Mouse (Mus musculus) right cerebral cortex, postnatal 10 days (tissue): ENCODE measurements around the gene Rnf31.
A peak's percentile ranks its signal among the peaks of the same experiment; 100 is the strongest.

Source experiments
- DNase-seq, 2 experiments: peaks; one replicate each; pipeline ENCODE4 v3.0.0; 2021; ENCODE audit warnings: low spot score in 2 of 2

Rnf31 gene

DNA sequence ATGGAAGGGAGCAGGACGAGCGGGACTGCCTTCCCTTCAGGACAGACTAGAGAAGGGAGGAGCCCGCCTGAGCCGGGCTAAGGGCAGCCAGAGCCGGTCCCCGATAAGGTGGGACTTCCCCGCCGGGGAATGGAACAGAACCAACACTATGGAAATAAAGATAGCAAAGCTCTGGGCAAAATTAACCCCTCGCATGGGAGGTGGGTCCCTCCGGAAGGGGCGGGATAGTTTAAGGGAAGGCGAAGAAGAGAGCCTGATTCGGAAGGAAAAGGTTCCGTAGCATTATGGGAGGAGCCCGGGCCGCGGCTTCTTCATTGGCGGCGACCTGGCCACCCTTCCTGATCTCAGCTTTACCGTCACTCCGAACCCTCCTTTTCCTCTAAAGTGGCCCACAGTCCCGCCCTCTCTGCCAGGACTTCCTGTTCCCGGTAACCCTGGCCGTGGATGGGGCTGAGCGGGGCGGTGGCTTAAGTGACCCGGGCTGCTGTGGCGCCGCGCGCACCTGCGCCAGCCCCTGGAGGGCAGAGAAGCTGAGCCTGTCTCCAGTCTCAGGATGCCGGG lies at the start of gene Rnf31:
Gene Rnf31, plus strand, starts transcription at position 378 of the 561 bp plus-strand sequence.
- peak; percentile 95 to 97 for DNase-seq

GRCm38 (mm10) chr14:55542268-55542667 lies 49.2 kb upstream of the Rnf31 start:
- DNase-seq, result no peak

DNA sequence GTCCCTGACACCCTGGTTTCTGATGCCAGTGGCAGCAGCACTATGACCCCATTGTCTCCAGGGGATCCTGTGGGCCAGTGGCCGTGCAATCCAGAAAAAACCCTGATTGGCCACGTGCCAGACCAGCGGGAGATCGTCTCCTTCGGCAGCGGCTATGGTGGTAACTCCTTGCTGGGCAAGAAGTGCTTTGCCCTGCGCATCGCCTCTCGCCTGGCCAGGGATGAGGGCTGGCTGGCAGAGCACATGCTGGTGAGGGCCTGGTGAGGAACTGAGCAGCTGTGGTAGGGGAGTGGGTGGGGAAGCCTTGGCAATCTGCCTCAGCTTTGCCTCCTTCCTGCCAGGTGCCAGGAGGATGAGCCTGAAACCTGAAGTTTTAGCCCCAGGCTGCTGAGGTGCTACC lies 47.2 kb upstream of the Rnf31 start:
- no peak for DNase-seq

- DNase-seq, result no peak
Observed at GRCm38 (mm10) chr14:55550191-55550590, 41.3 kb upstream of the Rnf31 start.

DNA sequence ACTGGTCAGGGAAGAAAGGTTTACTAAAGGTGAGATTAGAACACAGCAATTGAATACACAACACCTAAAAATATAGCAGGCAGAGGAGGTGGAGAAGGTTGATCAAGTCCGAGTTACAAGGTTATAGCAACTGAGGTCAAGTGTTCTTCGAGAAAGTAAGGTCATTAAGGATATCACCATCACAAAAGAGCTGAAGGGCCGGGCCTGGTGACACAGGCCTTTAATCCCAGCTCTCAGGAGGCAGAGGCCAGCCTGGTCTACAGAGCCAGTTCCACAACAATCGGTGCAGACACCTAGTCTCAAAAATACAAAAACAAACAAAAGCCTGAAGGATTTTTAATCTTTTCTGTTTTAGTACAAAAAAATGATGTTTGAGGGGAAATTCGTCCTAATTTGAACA lies 40.2 kb upstream of the Rnf31 start:
- DNase-seq, result no peak

- DNase-seq, result no peak
Observed at GRCm38 (mm10) chr14:55551794-55552193, 39.7 kb upstream of the Rnf31 start.

DNA sequence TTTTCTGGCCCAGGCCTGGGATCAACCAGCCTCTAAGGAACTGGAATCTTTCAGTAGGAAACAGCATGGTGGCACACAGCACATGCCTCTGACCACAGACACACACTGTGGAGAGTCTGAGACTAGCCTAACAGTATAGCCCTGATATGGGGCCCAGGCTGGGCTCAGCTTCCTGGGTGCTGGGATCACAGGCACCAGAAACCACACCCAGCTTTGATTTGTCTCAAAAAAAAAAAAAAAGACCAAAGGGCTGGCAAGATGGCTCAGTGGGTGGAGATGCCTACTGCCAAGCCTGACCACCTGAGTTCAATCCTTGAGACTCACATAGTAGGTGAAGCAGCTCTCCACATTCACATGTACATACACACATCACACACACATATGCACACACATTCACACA lies 36.9 kb upstream of the Rnf31 start:
- DNase-seq, result no peak

GRCm38 (mm10) chr14:55555788-55556187 lies 35.7 kb upstream of the Rnf31 start:
- DNase-seq, result no peak

DNA sequence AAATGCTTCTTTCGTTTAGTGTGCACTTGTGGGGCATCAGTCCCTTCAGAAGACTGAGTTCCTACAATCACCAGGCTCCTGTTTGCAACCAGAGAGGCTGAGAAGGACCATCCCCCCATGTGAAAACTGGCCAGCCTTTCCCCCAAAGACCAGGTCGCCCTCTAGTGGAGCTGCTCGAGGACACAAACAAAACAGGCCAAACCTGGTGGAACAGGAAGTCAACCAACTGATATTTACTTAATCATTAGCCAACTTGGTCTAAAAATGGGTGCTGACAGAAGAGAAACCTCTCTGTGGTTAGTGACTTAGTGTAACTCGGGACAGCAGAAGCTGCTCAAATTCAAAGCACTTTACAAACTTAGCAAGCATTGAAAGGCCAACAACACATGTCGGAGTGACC lies 34.5 kb upstream of the Rnf31 start:
- DNase-seq, result peak; percentile 77 to 84

GRCm38 (mm10) chr14:55557587-55557986 lies 33.9 kb upstream of the Rnf31 start:
- DNase-seq, result no peak

DNA sequence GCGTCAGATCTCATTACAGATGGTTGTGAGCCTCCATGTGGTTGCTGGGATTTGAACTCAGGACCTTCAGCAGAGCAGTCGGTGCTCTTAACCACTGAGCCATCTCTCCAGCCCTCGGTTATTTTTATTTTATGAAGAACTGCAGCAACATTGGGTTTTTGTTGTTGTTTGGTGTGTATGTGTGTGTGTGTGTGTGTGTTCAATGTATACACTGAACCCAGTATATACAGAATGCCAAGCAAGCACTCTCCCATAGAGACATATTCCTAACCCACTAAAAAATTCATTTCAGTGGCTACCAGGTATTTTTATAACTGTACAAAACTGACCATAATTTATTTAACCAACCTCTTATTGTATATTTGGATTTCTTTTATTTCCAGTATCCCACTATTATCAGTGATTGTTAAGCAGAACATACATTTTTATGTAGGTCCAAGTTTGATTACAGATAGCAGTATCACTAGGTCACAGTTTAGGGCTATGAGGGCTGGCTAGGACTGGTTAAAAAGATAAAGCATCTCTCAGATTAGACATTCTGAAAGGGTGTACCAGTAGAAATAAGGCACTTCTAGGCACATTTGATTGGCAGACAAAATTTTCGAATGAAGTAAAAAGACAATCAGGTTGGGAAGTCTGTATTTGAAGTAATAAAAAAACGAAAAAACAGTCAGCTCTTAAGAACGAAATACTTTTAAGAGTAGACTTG lies 32.6 kb upstream of the Rnf31 start:
- DNase-seq, result no peak

GRCm38 (mm10) chr14:55559799-55560201 lies 31.7 kb upstream of the Rnf31 start, which contains the start of gene Dcaf11:
Gene Dcaf11 (plus strand): TSS chr14:55560006.
- peak; percentile 94 to 95 for DNase-seq

GRCm38 (mm10) chr14:55560202-55561073 lies 31.1 kb upstream of the Rnf31 start, which contains the start of gene A730061H03Rik:
Gene A730061H03Rik (minus strand): TSS chr14:55560406.
- DNase-seq, result peak; percentile 99 to 100

DNA sequence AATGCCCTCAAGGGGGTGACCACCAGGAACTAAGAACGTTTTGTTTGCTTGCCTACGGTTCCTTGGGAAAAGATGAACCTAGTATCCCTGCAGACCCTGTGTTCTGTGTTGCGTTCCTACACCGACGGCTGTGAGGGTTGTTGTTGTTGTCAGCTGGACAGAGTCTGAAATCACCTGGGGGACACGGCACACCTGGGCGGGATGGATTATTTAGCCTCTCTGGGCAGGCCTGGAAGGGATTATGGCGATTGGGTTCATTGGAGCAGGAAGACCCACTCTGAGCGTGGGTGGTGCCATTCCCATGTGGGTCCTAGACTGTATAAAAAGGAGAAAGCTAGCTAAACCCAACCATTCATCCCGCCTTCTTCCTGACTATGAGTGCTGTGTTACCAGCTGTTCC lies 29.6 kb upstream of the Rnf31 start:
- no peak for DNase-seq

GRCm38 (mm10) chr14:55563249-55563648 lies 28.3 kb upstream of the Rnf31 start:
- DNase-seq, result no peak

DNA sequence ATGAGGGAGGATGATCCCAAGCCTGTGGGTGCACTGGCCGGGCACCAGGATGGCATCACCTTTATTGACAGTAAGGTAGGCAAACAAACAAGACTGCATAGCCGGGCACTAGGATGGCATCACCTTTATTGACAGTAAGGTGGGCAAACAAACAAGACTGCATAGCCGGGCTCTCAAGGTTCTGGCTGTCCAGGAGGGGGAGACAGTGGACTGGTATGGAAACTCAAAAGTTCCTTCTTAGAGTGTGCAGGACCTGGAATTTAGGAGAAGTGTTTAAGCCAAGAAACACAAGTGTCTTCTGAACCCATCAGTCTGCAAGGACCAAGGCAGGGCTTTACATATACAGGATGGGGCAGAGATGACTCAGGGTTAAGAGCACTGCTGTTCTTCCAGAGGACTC lies 25.8 kb upstream of the Rnf31 start:
- no peak for DNase-seq

- DNase-seq, result no peak
Observed at GRCm38 (mm10) chr14:55567496-55567895, 24.0 kb upstream of the Rnf31 start.

GRCm38 (mm10) chr14:55570588-55570987 lies 20.9 kb upstream of the Rnf31 start:
- DNase-seq, result no peak

- DNase-seq, result no peak
Observed at GRCm38 (mm10) chr14:55571760-55572159, 19.7 kb upstream of the Rnf31 start.

GRCm38 (mm10) chr14:55575302-55575701 lies 16.2 kb upstream of the Rnf31 start, which contains the start of gene Fitm1:
Gene Fitm1 (plus strand): TSS chr14:55575617.
- DNase-seq, result no peak

DNA sequence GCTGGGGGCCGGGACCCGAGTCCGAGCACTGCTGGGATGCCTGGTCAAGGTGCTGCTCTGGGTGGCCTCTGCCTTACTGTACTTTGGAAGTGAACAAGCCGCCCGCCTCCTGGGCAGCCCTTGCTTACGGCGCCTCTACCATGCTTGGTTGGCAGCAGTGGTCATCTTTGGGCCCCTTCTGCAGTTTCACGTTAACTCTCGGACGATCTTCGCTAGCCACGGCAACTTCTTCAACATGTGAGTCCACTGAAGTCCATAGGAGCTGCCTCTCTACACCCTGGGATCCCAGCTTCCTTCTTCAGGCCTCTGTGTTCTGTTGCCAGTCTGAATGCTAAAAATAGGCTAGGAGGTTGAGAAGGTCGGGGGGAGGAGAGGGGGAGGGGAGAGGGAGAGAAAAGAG lies 15.8 kb upstream of the Rnf31 start:
- DNase-seq, result no peak

DNA sequence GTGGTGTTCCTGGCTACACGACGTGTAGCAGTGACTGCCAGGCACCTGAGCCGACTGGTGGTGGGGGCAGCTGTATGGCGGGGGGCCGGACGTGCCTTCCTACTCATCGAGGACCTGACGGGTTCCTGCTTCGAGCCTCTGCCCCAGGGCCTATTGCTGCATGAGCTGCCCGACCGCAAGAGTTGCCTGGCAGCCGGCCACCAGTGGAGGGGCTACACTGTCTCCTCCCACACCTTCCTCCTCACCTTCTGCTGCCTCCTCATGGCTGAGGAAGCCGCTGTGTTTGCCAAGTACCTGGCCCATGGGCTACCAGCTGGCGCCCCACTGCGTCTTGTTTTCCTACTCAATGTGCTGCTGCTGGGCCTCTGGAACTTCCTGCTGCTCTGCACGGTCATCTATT lies 15.1 kb upstream of the Rnf31 start:
- no peak for DNase-seq
